Mouse (Mus musculus) CH12.LX (cell line): ENCODE measurements around the gene Nup133. TPM values are rescaled to one million over a fixed set of nuclear protein-coding genes. Genes with fewer than 3 reads are reported as not detected.

ENCODE experiments used
- DNase-seq: peaks from one replicate; pipeline ENCODE4 v3.0.0-alpha.2; 2013; ENCODE audit errors: extremely low read depth
- H3K27ac ChIP-seq: 2 replicates; pipeline ENCODE4 v1.5.1; 2012; ENCODE audit warnings: low read depth, mild to moderate bottlenecking, control low read depth, moderate library complexity; ENCODE audit not compliant: insufficient read depth
- H3K27me3 ChIP-seq: replicated peaks from 2 replicates; pipeline ENCODE3; 2012; ENCODE audit warnings: inconsistent platforms
- H3K36me3 ChIP-seq, 2 experiments: replicated peaks in 1 of 2; 2 replicates each; pipeline versions ENCODE3 to v1.6.1; 2012; ENCODE audit warnings: inconsistent platforms in 1 of 2, low read length in 1 of 2, mild to moderate bottlenecking in 1 of 2, mixed read lengths in 1 of 2, moderate library complexity in 1 of 2; ENCODE audit not compliant: control insufficient read depth in 1 of 2, insufficient read depth in 1 of 2
- H3K4me1 ChIP-seq, 2 experiments: 2 replicates each; pipeline ENCODE4 v1.6.1; 2012; ENCODE audit warnings: inconsistent platforms in 1 of 2, moderate library complexity in 1 of 2; ENCODE audit not compliant: insufficient read depth in 2 of 2, control insufficient read depth in 1 of 2
- H3K4me2 ChIP-seq: 2 replicates; pipeline ENCODE4 v1.6.1; 2012; ENCODE audit warnings: low read depth, mild to moderate bottlenecking, control low read depth; ENCODE audit not compliant: poor library complexity, insufficient read depth, severe bottlenecking
- H3K4me3 ChIP-seq, 3 experiments: fragments of 150-350 bp in 1 of 3; sonication (generic) in 1 of 3; replicated peaks in 1 of 3; 2 replicates each; pipeline versions ENCODE3 to v1.5.1; 2011 to 2012; ENCODE audit warnings: low read depth in 2 of 3, low read length in 2 of 3, mild to moderate bottlenecking in 2 of 3, moderate library complexity in 2 of 3, control low read depth in 1 of 3, improper control_type of control experiment in 1 of 3, inconsistent platforms in 1 of 3, mixed read lengths in 1 of 3; ENCODE audit not compliant: poor library complexity in 1 of 3
- H3K79me2 ChIP-seq: replicated peaks from 2 replicates; pipeline ENCODE4 v1.6.1; 2012; ENCODE audit warnings: mild to moderate bottlenecking, moderate library complexity; ENCODE audit not compliant: control insufficient read depth, poor library complexity, insufficient read depth, severe bottlenecking; ENCODE audit errors: extremely low read depth
- H3K9ac ChIP-seq: 2 replicates; pipeline ENCODE4 v1.6.1; 2012; ENCODE audit warnings: low read depth, mild to moderate bottlenecking, control low read depth, moderate library complexity; ENCODE audit not compliant: insufficient read depth
- H3K9me3 ChIP-seq: replicated peaks from 2 replicates; pipeline ENCODE3; 2012; ENCODE audit warnings: low read length, inconsistent platforms, mixed read lengths
- BHLHE40 ChIP-seq: IDR thresholded peaks from 2 replicates; pipeline ENCODE4 v1.6.1; 2011; ENCODE audit warnings: mild to moderate bottlenecking, low read depth, low read length, improper control_type of control experiment
- CHD2 ChIP-seq: IDR thresholded peaks from 2 replicates; pipeline ENCODE4 v1.6.1; 2011; ENCODE audit warnings: low read length, improper control_type of control experiment
- CTCF ChIP-seq, 2 experiments: IDR thresholded peaks in 1 of 2; conservative IDR thresholded peaks in 1 of 2; 2 replicates each; pipeline ENCODE4 v1.5.1; 2011 to 2012; ENCODE audit warnings: low read depth in 2 of 2, low read length in 2 of 2, improper control_type of control experiment in 1 of 2, inconsistent platforms in 1 of 2, mild to moderate bottlenecking in 1 of 2, moderate library complexity in 1 of 2
- ELF1 ChIP-seq: IDR thresholded peaks from 2 replicates; pipeline ENCODE4 v1.6.1; 2014; ENCODE audit warnings: low read depth, mild to moderate bottlenecking, inconsistent platforms, low read length, improper control_type of control experiment
- EP300 ChIP-seq: IDR thresholded peaks from 2 replicates; pipeline ENCODE4 v1.6.1; 2011; ENCODE audit warnings: low read length, improper control_type of control experiment
- ETS1 ChIP-seq: conservative IDR thresholded peaks from 2 replicates; pipeline ENCODE4 v1.6.1; 2012; ENCODE audit warnings: low read depth, mild to moderate bottlenecking, inconsistent platforms, low read length, improper control_type of control experiment, moderate library complexity
- GABPA ChIP-seq: IDR thresholded peaks from 2 replicates; pipeline ENCODE4 v1.6.1; 2012; ENCODE audit warnings: low read depth, low read length, improper control_type of control experiment, inconsistent platforms; ENCODE audit not compliant: insufficient replicate concordance
- HCFC1 ChIP-seq: IDR thresholded peaks from 2 replicates; pipeline ENCODE4 v1.6.1; 2012; ENCODE audit warnings: low read depth, mild to moderate bottlenecking, inconsistent platforms, low read length, improper control_type of control experiment
- JUND ChIP-seq: conservative IDR thresholded peaks from 2 replicates; pipeline ENCODE4 v1.6.1; 2011; ENCODE audit warnings: low read depth, low read length, improper control_type of control experiment
- KAT2A ChIP-seq: IDR thresholded peaks from 2 replicates; pipeline ENCODE4 v1.6.1; 2012; ENCODE audit warnings: low read length, improper control_type of control experiment, inconsistent platforms; ENCODE audit not compliant: insufficient replicate concordance
- MAFK ChIP-seq: IDR thresholded peaks from 2 replicates; pipeline ENCODE4 v1.6.1; 2011; ENCODE audit warnings: low read length, improper control_type of control experiment; ENCODE audit not compliant: insufficient replicate concordance
- MAX ChIP-seq: IDR thresholded peaks from 2 replicates; pipeline ENCODE4 v1.6.1; 2011; ENCODE audit warnings: low read length, improper control_type of control experiment
- MEF2A ChIP-seq: IDR thresholded peaks from 2 replicates; pipeline ENCODE4 v1.6.1; 2014; ENCODE audit warnings: low read depth, mild to moderate bottlenecking, inconsistent platforms, low read length, improper control_type of control experiment, borderline replicate concordance
- MYC ChIP-seq: IDR thresholded peaks from 2 replicates; pipeline ENCODE4 v1.6.1; 2011; ENCODE audit warnings: low read depth, mild to moderate bottlenecking, improper control_type of control experiment, low read length
- POLR2AphosphoS2 ChIP-seq: IDR thresholded peaks from 2 replicates; pipeline ENCODE4 v1.6.1; 2011; ENCODE audit warnings: low read depth, low read length, improper control_type of control experiment
- RAD21 ChIP-seq: IDR thresholded peaks from 2 replicates; pipeline ENCODE4 v1.6.1; 2011; ENCODE audit warnings: low read depth, mild to moderate bottlenecking, low read length, improper control_type of control experiment, moderate library complexity
- RCOR1 ChIP-seq: conservative IDR thresholded peaks from 2 replicates; pipeline ENCODE4 v1.6.1; 2012; ENCODE audit warnings: low read depth, mild to moderate bottlenecking, inconsistent platforms, low read length, improper control_type of control experiment
- SIN3A ChIP-seq: IDR thresholded peaks from 2 replicates; pipeline ENCODE4 v1.6.1; 2012; ENCODE audit warnings: low read length, improper control_type of control experiment, inconsistent platforms
- SMC3 ChIP-seq: IDR thresholded peaks from 2 replicates; pipeline ENCODE4 v1.6.1; 2011; ENCODE audit warnings: low read depth, low read length, improper control_type of control experiment
- TBP ChIP-seq: conservative IDR thresholded peaks from 2 replicates; pipeline ENCODE4 v1.6.1; 2011; ENCODE audit warnings: low read depth, low read length, improper control_type of control experiment
- TCF12 ChIP-seq: IDR thresholded peaks from 2 replicates; pipeline ENCODE4 v1.6.1; 2014; ENCODE audit warnings: low read depth, mild to moderate bottlenecking, inconsistent platforms, low read length, improper control_type of control experiment
- UBTF ChIP-seq: IDR thresholded peaks from 2 replicates; pipeline ENCODE4 v1.6.1; 2012; ENCODE audit warnings: low read depth, mild to moderate bottlenecking, inconsistent platforms, low read length, improper control_type of control experiment, moderate library complexity
- USF2 ChIP-seq: conservative IDR thresholded peaks from 2 replicates; pipeline ENCODE4 v1.6.1; 2011; ENCODE audit warnings: low read depth, low read length, improper control_type of control experiment
- dilution Hi-C: fragments of 300-500 bp; cut with MboI; formaldehyde crosslinking; loops from 2 replicates; pipeline ENCODE4 v1.14.3; 2020; ENCODE audit warnings: low sequenced_read_pairs; ENCODE audit not compliant: extremely low pct_unique_long_range_greater_than_20kb, extremely low pct_ligation_motif_present
- in situ Hi-C: fragments of 300-500 bp; cut with MboI; formaldehyde crosslinking; loops from 3 replicates; pipeline ENCODE4 v1.14.3; 2019; ENCODE audit warnings: low sequenced_read_pairs, low pct_ligation_motif_present, low pct_unique_long_range_greater_than_20kb, mixed read lengths
- polyA plus RNA-seq: library from polyadenylated mRNA; unstranded; fragments of >175 nt; gene quantifications from 2 replicates; pipeline ENCODE4 v1.2.1, GENCODE M21; 2012; ENCODE audit warnings: low read depth; ENCODE audit not compliant: insufficient read length
- total RNA-seq, 2 experiments: library from RNA; depleted of rRNA; stranded (reverse); fragments of 300-350 nt in 1 of 2; fragments of >200 nt in 1 of 2; gene quantifications; 2 replicates each; pipeline ENCODE4 v1.2.3; 2012 to 2014

Gene Nup133
- total and polyA plus RNA-seq, 3 experiments, result 32.8 to 49.0 (median 39.6) TPM

DNA sequence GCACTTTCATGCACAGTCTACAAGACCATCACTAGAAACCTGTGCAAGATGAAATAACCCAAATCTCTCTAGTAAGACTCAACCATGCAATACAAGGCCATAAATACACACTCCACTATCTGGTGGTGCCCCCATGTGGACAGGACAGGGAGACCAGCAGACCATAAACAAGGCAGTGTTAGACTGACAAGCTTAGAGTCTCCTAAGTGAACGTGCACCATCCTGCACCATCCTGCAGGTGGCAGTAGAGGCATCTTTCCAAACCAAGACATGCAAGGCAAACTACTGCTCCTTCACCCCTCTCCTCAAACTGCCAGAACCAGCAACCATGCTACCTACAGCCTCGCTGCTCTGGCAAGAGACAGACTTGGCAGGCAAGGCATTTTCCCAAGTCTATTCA lies 24.3 kb downstream of the Nup133 start:
- in situ Hi-C loops, result loop anchor here (10.0 kb wide), 1 partner anchor 430 kb away; no protein-coding TSS in a partner anchor
- TF ChIP-seq RAD21 (peak; percentile 54), MYC (peak; percentile 31; the same call in 1 of the 2 replicates), HCFC1 (no peak), SMC3 (peak; percentile 80), CTCF (conservative IDR thresholded peaks at IDR 0.05 in 1 of 2, IDR thresholded peaks at IDR 0.05 in 1 of 2; ENCODE audit: low read depth in 2 of 2, low read length in 2 of 2) (peak; percentile 90 to 92)

GRCm38 (mm10) chr8:123914635-123915034 lies 34.4 kb downstream of the Nup133 start:
- Histone ChIP-seq H3K9me3 (no peaks in the 10 kb centered on the region), H3K79me2 (no peaks in the 10 kb centered on the region), H3K36me3 (peaks cover 74 to 95% of the 10 kb centered on the region in 2 experiments), H3K27ac (no peak overlapping the region), H3K4me3 (no peak overlapping the region), H3K4me1 (no peaks in the 10 kb centered on the region), H3K27me3 (no peaks in the 10 kb centered on the region), H3K9ac (no peak overlapping the region), H3K4me2 (no peak overlapping the region)
- in situ Hi-C loops (no loop called here), dilution Hi-C loops (no loop called here)
- TF ChIP-seq RAD21, result no peak
- TF ChIP-seq BHLHE40, result no peak
- no peak for TF ChIP-seq ETS1
- no peak for TF ChIP-seq MAX
- TF ChIP-seq MYC, result no peak
- no peak for DNase-seq

More for the DNA sequence above, 24.3 kb downstream of the Nup133 start:
- Histone ChIP-seq H3K9me3 (no peaks in the 10 kb centered on the region), H3K36me3 (peaks cover 83 to 94% of the 10 kb centered on the region in 2 experiments), H3K4me3 (no peak overlapping the region), H3K27me3 (no peaks in the 10 kb centered on the region), H3K9ac (no peak overlapping the region), H3K4me2 (no peak overlapping the region), H3K27ac (no peak overlapping the region), H3K79me2 (no peaks in the 10 kb centered on the region), H3K4me1 (no peaks in the 10 kb centered on the region)
- DNase-seq, result peak; percentile 88
- dilution Hi-C loops, result no loop called here

- Histone ChIP-seq H3K79me2 (no peaks in the 10 kb centered on the region), H3K4me2 (no peak overlapping the region), H3K9me3 (no peaks in the 10 kb centered on the region), H3K4me3 (no peak overlapping the region), H3K4me1 (no peaks in the 10 kb centered on the region), H3K9ac (no peak overlapping the region), H3K36me3 (peaks cover 71 to 93% of the 10 kb centered on the region in 2 experiments), H3K27ac (no peak overlapping the region), H3K27me3 (no peaks in the 10 kb centered on the region)
- in situ Hi-C loops (no loop called here), dilution Hi-C loops (no loop called here)
- no peak for DNase-seq
- no peak for TF ChIP-seq CHD2
- no peak for TF ChIP-seq SIN3A
- TF ChIP-seq TBP, result no peak
- TF ChIP-seq TCF12, result no peak
- TF ChIP-seq MAFK, result no peak
- TF ChIP-seq RCOR1, result no peak
- no peak for TF ChIP-seq BHLHE40
- TF ChIP-seq EP300, result no peak
- no peak for TF ChIP-seq MEF2A
- no peak for TF ChIP-seq JUND
- TF ChIP-seq POLR2AphosphoS2, result no peak
- no peak for TF ChIP-seq GABPA
- no peak for TF ChIP-seq USF2
- no peak for TF ChIP-seq SMC3
- no peak for TF ChIP-seq KAT2A
- TF ChIP-seq UBTF, result no peak
- TF ChIP-seq ELF1, result no peak
- no peak for TF ChIP-seq RAD21
Measured at GRCm38 (mm10) chr8:123912265-123912664, 36.8 kb downstream of the Nup133 start.
